Mouse (Mus musculus): ENCODE results near the gene Ino80.

Ino80 gene

DNA sequence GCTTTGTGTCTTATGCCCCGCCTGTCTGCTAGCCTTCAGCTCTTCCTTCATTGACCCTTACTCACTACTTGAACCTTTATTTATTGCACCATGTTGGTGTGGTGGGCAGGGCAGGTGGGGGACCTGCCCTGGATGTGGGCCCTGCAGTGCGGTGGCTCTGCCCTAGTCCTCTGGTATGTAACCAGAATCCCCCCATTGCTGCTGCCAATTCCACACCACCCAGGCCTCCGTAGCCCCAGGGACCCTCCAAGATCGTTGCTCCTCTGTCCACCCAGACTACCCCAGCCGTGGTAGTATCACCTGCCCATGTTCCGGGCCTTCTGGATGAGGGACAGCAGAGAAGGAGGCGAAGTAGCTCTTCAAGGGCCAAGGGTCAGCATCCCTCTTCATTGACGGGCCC is 123.8 kb downstream of the Ino80 start:
- DNase-seq (ENCODE audit: low spot score in 2 of 2): no peak

DNA sequence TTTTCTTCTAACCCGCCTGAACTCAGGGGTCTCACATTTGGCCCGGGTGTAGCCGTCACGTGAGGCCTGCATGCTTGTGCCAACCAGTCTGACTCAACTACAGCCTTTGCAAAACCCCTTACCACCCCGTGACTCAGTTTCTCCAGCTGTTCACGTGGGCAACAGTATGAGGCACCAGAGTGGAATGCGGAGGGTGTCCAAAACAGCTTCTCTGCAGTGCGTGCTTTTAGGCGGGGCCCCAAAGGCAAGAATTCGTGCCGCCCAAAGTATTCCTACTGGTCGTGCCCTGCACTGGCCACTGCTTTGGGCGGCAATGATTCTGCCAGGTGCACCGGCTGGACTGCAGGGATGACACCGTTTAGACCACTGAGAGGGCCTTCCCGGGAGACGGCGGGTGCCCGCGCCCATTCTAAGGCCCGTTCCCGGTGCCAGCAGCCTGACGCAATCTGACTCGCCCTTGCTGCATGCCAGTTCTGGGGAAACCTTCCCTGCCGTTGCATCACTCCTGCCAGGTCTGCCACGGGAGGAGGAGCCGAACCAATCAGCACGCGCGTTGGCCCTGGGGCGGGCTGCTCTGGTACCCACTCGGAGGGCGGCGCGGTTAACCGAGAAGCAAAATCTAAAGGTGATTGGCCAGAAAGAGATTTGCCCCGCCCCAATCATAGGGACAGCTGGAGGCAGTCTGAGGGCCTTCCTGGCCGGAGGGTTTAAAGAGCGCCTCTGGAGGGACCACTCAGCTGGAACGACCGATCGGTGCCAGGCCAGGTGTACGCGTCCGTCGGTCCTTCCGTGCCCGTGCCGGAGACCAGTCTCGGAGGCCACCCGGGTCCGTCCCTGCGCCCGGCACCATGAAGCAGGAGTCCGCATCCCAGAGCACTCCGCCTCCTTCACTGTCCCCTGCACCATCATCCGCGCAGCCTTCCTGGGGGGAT is 126.7 kb downstream of the Ino80 start, which contains the start of gene Chac1:
Gene Chac1, plus strand, starts transcription at position 675 of the 932 bp plus-strand sequence.
- peak; percentile 92 to 97 for DNase-seq (ENCODE audit: low spot score in 2 of 2)

DNA sequence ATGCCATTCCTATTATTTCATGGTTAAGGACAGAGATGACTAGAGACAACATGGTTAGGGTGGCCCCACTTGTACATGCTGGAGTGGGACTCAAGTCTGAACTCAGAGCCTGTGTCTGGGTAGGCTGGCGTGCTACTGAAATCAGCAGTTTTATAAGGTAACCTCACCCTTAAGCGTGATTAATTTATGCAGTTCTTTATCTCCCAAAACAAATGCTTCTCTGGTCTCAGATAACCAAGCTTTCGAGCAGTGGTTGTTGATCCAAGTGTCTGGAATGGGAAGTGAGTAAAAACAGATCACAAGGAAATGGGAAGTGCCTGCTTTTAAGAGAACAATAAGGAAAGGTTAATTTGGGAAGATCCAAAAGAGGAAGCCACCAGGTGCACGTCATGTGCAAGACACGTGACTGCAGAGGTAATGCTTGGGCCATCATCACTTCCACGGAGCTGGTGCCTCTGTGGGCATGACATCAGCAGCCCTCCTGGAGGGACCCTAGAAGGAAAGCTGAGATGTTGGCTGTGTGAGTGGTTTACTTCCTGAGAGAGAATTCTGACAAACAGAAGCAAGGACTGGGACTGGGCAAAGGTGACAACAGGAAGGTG is 132.8 kb downstream of the Ino80 start:
- DNase-seq (ENCODE audit: low spot score in 2 of 2): no peak

DNA sequence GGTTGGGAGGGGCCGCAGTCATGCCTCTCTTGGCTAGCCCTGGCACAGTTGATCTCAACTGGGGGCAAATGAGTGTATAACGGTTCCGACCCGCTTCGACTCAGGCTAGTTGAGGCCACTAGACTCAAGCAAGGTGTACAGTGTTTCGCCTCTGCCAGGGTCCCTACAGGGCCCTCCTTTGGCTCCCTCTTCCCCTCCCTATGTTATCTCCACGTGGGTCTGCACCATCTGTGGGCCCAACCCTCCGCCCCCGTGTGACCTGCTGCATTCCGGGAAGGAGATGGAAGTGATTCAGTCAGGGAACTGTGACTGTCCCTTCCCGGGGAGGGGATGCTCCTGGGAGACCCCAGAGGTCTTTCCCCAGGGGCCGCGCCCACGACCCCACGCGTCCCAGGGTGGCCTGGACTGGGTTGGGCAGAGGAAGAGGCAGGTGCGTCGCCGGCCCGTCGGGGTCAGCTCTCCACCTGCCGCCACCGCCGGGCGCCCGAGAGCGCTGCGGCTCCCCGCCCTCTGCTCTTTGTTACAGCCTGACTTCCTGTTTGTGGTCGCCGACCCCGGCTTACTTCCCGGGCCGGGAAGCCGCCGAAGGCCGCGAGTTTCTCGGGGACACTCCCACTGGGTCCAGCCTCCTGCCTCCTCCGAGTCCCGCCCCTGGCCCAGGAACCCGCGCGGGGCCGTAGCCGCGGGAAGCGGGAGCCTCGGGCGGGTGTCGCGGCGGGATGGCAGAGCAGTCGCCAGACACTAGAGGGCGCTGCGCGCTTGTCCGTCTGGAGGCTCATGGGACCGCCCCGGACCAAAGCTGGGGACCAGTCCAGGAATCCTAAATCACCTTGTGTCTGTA is 139.8 kb downstream of the Ino80 start:
- DNase-seq (ENCODE audit: low spot score in 2 of 2): peak; percentile 47 to 80

DNA sequence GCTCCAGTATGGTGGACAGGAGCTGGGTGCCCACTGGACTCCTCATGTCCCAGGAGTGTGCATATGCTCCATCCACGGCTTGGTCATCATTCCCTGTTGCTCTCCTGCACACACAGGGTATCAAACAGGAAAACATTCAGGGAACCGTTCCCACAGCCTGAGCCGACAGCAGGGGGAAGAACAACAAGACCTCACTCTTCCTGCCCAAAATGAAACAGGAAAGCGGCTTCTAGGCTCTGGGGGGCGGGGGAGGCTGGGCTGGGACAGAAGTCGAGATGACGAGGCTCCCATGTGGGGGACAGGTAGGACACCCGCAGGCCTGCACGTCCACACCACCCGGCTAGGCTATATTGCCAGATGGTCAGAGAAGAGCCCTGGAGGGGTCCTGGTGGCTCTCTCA is 141.0 kb downstream of the Ino80 start:
- no peak for DNase-seq (ENCODE audit: low spot score in 2 of 2)

DNA sequence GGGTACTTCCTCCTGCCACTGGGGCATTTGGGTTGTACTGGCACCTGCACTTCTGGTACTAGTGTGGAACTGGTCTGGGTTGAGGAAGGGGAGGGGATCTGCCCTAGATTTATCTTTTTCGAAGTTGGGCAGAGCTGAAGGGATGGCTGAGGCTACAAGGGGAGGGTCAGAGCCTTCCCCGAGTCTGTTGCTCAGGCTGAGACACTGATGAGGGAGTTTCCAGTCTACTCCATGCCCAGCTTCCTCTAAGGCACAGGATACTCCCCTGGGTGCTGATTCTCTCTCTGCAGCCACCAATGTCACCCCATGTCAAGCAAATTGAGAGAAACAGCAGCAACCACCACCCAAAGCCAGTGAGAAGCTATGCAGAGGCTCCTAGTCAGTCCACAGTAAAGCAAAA is 141.5 kb downstream of the Ino80 start:
- DNase-seq (ENCODE audit: low spot score in 2 of 2): no peak

DNA sequence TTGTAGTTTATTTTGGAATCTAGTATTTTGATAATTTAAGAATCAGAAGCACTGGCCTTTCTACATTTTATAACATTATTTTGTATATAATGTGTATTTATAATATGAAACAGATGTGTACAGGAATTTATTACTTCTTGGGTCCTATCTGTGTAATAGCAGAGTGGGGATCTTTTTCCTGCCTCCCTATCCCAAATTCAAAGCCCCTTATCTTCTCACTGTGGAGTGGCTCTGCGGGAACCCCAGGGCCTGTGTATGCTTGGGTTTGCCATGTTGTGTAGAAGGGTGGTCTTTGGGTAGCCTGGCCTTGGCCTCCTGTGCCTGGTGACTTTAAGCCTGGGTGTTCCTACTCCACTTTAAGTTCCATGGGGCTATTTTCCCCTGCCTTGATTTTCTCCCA is 142.0 kb downstream of the Ino80 start:
- DNase-seq (ENCODE audit: low spot score in 2 of 2): no peak

DNA sequence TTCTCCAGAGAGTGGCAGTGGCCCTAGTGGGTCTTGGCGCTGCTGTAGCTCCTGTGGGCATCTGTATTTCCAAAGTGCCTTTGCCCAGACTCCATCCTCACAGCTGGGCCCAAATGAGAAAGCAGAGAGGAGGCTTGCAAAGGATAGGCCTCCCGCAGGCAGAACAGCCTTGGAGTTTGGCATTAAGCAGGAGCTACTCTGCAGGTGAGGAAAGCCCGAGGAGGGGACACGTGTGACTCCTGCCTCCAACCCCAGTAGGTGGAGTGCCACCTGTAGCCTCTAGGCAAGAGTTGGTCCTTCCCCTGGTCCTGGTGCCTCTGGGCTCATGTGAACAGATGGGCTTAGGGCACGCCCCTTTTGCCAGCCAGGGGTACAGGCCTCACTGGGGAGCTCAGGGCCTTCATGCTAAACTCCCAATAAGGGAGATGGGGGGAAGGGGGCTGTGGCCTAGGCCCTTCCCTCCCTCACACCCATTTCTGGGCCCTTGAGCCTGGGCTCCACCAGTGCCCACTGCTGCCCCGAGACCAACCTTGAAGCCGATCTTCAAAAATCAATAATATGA is 142.4 kb downstream of the Ino80 start:
- DNase-seq (ENCODE audit: low spot score in 2 of 2): no peak

DNA sequence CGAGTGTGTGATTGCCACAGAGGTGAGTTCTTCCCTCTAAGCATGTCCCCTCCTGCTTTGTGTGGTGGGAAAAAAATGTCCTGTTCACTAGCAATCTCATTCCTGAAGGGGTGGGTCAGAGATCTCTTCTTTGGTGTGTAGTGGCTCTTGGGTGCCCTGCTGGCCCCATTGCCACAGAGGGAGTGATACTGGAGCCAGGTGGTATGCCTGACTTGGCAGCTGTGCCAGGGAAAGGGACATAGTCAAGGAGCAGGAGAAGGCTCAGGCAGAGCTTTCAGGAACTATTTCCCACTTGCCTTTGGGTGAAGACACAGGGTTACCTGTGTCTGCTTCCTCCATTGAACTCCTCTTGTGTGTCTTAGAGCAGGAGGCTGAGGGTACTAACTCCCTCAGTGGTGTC is 143.4 kb downstream of the Ino80 start:
- no peak for DNase-seq (ENCODE audit: low spot score in 2 of 2)

DNA sequence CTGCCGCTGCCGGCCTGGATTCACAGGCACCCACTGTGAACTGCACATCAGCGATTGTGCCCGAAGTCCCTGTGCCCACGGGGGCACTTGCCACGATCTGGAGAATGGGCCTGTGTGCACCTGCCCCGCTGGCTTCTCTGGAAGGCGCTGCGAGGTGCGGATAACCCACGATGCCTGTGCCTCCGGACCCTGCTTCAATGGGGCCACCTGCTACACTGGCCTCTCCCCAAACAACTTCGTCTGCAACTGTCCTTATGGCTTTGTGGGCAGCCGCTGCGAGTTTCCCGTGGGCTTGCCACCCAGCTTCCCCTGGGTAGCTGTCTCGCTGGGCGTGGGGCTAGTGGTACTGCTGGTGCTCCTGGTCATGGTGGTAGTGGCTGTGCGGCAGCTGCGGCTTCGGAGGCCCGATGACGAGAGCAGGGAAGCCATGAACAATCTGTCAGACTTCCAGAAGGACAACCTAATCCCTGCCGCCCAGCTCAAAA is 145.3 kb downstream of the Ino80 start:
- DNase-seq (ENCODE audit: low spot score in 2 of 2): no peak

DNA sequence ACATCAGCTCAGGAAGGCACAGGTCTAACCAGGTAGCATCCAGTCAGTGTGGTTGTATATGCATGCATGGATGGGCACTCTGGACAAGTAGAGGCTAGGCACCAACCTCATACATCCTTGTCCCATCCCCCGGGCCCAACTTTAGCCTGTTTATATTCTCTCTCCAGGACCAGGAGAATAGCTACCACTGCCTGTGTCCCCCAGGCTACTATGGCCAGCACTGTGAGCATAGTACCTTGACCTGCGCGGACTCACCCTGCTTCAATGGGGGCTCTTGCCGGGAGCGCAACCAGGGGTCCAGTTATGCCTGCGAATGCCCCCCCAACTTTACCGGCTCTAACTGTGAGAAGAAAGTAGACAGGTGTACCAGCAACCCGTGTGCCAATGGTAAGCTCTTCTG is 146.7 kb downstream of the Ino80 start:
- no peak for DNase-seq (ENCODE audit: low spot score in 2 of 2)

DNA sequence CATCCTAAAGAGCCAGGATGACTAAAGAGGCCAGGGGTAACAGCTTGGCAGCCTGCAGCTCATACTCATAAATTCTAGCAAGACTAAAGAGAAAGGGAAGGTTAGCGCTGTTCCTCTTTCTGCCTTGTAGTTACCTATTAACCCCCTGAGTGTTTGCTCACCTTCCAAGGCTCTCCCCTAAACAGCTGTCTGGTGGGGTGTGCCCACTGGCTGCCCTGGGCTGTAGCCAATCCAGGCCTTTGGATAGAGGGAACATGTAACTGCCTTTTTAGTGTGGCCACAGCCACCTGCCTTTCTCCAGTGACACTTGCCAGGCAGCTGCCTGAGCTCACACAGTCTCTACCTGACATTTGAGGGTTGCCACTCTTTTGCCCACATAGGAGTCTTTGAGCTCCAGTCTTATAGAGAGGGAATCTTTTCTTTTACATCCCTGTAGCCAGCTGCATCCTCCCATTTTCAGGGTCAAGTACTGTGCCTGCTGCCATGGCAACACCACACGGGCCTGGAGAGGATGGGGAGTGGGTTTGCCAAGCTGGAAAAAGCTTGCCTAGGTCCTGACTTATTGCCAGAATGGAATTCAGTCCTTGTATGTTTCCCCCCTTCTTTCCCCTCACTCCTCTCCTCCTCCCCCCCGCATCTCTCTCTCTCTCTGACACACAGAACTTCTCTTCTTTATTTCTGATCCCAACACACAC is 148.2 kb downstream of the Ino80 start:
- DNase-seq (ENCODE audit: low spot score in 2 of 2): no peak

DNA sequence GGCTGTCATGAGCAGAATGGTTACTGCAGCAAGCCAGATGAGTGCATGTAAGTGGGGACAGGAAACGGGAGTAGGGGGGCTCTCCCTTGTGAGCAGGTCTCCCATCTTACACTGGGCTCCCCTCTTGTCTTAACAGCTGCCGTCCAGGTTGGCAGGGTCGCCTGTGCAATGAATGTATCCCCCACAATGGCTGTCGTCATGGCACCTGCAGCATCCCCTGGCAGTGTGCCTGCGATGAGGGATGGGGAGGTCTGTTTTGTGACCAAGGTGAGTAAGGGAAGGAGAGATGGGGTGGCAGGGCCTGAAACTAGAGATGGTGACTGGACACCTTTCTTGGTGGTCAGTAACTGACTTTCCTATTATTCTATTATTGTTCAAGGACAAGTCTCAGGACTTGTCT is 148.9 kb downstream of the Ino80 start:
- DNase-seq (ENCODE audit: low spot score in 2 of 2): no peak

DNA sequence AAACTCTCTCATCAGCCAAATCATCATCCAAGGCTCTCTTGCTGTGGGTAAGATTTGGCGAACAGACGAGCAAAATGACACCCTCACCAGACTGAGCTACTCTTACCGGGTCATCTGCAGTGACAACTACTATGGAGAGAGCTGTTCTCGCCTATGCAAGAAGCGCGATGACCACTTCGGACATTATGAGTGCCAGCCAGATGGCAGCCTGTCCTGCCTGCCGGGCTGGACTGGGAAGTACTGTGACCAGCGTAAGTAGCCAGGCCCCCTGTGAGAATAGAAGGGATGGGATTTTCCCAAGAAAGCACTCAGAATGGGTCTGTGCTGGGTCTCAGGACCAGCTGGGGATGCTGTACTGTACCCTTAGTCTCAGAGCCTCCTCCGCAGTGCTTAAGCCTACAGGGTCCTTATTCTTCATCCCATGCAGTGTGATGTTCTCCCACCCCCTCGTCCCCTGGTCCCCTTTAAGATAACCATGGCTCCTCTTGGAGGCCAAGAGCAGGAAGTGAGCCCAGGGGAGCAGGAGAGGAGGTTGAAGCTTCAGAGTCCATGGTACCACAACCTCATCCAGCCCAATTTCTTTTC is 149.5 kb downstream of the Ino80 start:
- no peak for DNase-seq (ENCODE audit: low spot score in 2 of 2)

DNA sequence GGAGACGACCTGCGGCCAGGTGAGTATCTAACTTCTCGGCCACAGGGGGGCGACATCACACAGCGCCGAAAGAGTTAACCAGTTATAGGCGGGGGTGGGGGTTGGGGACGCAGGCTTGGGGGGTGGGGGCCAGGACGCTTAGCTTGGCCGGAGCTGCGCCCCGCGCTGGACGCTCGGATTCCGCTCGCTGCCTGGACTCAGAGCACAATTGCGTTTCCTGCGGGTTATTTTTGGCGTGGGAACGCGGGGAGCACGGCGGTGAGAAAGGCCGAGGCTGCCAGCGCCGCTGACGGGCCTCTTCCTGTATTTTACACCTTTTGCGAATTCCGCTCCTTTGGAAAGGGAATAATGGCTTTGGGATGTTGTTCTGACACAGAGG is 150.4 kb downstream of the Ino80 start:
- DNase-seq (ENCODE audit: low spot score in 2 of 2): no peak

DNA sequence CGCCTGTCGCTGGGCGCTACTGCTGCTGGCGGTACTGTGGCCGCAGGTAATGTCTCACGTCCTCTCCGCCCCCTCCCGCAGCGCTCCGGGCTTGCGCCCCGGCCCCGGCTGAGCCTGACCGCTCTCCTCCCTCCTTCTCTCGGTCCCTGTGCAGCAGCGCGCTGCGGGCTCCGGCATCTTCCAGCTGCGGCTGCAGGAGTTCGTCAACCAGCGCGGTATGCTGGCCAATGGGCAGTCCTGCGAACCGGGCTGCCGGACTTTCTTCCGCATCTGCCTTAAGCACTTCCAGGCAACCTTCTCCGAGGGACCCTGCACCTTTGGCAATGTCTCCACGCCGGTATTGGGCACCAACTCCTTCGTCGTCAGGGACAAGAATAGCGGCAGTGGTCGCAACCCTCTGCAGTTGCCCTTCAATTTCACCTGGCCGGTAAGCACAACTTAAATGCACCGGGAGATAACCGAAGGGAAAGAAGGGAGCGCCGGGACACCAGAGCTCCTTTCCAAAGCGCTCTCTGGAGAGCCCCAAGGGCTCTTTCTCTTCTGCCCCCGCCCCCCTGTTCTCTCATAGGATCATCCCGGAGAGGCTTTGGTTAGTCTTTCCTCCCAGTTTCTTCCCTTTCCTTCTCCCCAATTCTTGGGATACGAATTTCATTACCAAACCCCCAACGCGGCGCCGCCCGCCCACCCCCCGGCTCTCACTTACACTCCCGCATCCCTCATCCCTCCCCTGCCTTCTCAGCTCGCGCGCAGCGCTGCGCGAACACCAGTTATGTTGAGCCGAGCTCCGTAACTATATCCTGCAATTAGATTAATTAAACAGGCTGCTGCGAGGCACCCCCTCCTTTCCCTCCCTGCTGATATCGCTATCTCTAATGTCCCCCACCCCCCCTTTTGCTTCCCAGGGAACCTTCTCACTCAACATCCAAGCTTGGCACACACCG is 151.1 kb downstream of the Ino80 start:
- no peak for DNase-seq (ENCODE audit: low spot score in 2 of 2)

DNA sequence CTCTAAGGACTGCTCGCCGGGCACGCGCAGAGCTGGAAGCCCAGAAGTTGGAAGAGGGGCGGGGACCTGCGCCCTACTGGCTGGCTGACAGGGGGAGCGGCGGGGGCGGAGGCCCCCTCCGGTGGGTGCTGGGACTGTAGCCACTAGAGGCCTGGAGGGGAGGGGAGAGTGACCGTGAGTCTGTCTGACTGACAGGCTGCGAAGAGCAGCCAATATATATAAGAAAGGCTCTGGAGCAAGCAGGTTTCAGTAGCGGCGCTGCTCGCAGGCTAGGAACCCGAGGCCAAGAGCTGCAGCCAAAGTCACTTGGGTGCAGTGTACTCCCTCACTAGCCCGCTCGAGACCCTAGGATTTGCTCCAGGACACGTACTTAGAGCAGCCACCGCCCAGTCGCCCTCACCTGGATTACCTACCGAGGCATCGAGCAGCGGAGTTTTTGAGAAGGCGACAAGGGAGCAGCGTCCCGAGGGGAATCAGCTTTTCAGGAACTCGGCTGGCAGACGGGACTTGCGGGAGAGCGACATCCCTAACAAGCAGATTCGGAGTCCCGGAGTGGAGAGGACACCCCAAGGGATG is 151.8 kb downstream of the Ino80 start, which contains the start of gene Dll4:
Gene Dll4, plus strand, starts transcription at position 217 of the 576 bp plus-strand sequence.
- DNase-seq (ENCODE audit: low spot score in 2 of 2): no peak

DNA sequence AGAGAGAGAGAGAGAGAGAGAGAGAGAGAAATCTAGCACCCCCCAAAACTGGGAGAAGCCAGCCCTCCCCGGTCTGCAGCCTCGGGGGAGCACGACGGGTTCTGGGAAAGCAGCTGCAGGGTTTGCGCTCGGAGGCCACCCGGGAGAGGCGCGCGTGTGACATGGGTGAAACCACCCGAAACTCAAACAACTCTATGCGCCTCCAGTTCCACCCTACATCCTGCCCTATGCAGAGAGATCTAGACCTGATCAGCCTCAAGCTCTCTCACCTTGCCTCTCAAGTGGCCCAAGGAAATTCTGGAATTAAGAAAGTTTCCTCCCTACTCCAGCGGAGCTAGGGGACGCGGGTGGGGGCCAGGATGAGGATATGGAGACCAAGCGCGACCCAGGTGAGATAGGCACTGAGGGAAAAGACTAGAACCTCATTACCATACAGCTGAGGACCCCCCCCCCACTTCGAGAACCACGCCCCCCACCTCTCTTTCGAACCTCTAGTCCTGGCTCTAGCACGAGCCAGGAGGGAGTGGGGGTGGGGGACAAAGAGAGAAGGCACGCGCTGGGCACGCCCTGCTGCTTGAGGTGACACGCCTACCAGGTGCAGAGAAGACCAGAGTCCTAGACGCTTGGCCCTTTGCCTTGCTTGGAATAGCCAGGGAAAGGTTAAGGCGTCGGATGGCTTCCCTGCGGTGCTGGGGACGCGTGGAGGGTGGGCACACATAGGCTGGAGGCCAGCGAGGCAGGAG is 152.7 kb downstream of the Ino80 start:
- DNase-seq (ENCODE audit: low spot score in 2 of 2): no peak
